Mouse (Mus musculus): Measurements from ENCODE around the gene Ano10.

The Ano10 gene

GRCm38 (mm10) chr9:122288416-122288815, 5.8 kb downstream of the Ano10 start:
- no peak for DNase-seq

- no peak for DNase-seq
Measured at GRCm38 (mm10) chr9:122287526-122287925, 6.7 kb downstream of the Ano10 start.

GRCm38 (mm10) chr9:122285833-122286310, 8.4 kb downstream of the Ano10 start:
- no peak for DNase-seq

GRCm38 (mm10) chr9:122285146-122285832, 8.9 kb downstream of the Ano10 start:
- no peak for DNase-seq

GRCm38 (mm10) chr9:122284696-122285095, 9.5 kb downstream of the Ano10 start:
- no peak for DNase-seq

- no peak for DNase-seq
Measured at GRCm38 (mm10) chr9:122281004-122281403, 13.2 kb downstream of the Ano10 start.

- no peak for DNase-seq
Measured at GRCm38 (mm10) chr9:122276665-122277064, 17.6 kb downstream of the Ano10 start.

- no peak for DNase-seq
Measured at GRCm38 (mm10) chr9:122276134-122276533, 18.1 kb downstream of the Ano10 start.

- no peak for DNase-seq
Measured at GRCm38 (mm10) chr9:122274346-122274745, 19.9 kb downstream of the Ano10 start.

GRCm38 (mm10) chr9:122273879-122274278, 20.3 kb downstream of the Ano10 start:
- no peak for DNase-seq

GRCm38 (mm10) chr9:122271866-122272265, 22.4 kb downstream of the Ano10 start:
- DNase-seq = peak; percentile 60

GRCm38 (mm10) chr9:122271318-122271717, 22.9 kb downstream of the Ano10 start:
- DNase-seq = no peak

GRCm38 (mm10) chr9:122270913-122271312, 23.3 kb downstream of the Ano10 start:
- no peak for DNase-seq

GRCm38 (mm10) chr9:122269256-122270041, 24.8 kb downstream of the Ano10 start:
- DNase-seq = no peak

GRCm38 (mm10) chr9:122265526-122266210, 28.6 kb downstream of the Ano10 start:
- DNase-seq = no peak

GRCm38 (mm10) chr9:122263140-122263539, 31.1 kb downstream of the Ano10 start:
- DNase-seq = peak; percentile 48

GRCm38 (mm10) chr9:122254386-122254785, 39.8 kb downstream of the Ano10 start:
- DNase-seq = no peak

- no peak for DNase-seq
Measured at GRCm38 (mm10) chr9:122252113-122252512, 42.1 kb downstream of the Ano10 start.

GRCm38 (mm10) chr9:122248168-122248567, 46.1 kb downstream of the Ano10 start:
- peak; percentile 38 for DNase-seq

- DNase-seq = peak; percentile 76
Measured at GRCm38 (mm10) chr9:122247430-122248027, 46.7 kb downstream of the Ano10 start.

- no peak for DNase-seq
Measured at GRCm38 (mm10) chr9:122245879-122246278, 48.3 kb downstream of the Ano10 start.

- no peak for DNase-seq
Measured at GRCm38 (mm10) chr9:122245471-122245870, 48.8 kb downstream of the Ano10 start.

- DNase-seq = no peak
Measured at GRCm38 (mm10) chr9:122244800-122245165, 49.4 kb downstream of the Ano10 start.
